Mouse (Mus musculus): ENCODE data around the gene Sarnp. TPM values are rescaled to one million over a fixed set of nuclear protein-coding genes. Genes with fewer than 3 reads are reported as not detected.

The Sarnp gene
- polyA plus RNA-seq (2014; fragmentation: Illumina TruSeq; extraction: RNeasy Lipid Tissue Mini Kit (QIAGEN cat#74804); ENCODE audit: low read depth, low replicate concordance) = 220 TPM

GRCm38 (mm10) chr10:128817033-128817432 lies at the start of gene Sarnp:
Sarnp (plus strand) TSS chr10:128817333.

GRCm38 (mm10) chr10:128790398-128791124 lies 26.6 kb upstream of the Sarnp start, which contains the start of gene Mmp19:
Mmp19 (plus strand) TSS chr10:128790910.

GRCm38 (mm10) chr10:128803771-128804270 lies 13.3 kb upstream of the Sarnp start, which contains the start of gene Dnajc14:
Dnajc14 (plus strand) TSS chr10:128804062.

GRCm38 (mm10) chr10:128804271-128805091 lies 12.7 kb upstream of the Sarnp start, which contains the start of gene Tmem198b:
Tmem198b (minus strand) TSS chr10:128804370.

GRCm38 (mm10) chr10:128821358-128822056 lies 4.4 kb downstream of the Sarnp start, which contains the start of gene Ormdl2:
Ormdl2 (minus strand) TSS chr10:128821645.

GRCm38 (mm10) chr10:128891296-128892094 lies 74.4 kb downstream of the Sarnp start, which contains the start of gene Gdf11:
Gdf11 (minus strand) TSS chr10:128891718.

GRCm38 (mm10) chr10:128900698-128901097 lies 83.6 kb downstream of the Sarnp start, which contains the start of gene Cd63:
Cd63 (plus strand) TSS chr10:128900989.

GRCm38 (mm10) chr10:128922822-128923012 lies 105.6 kb downstream of the Sarnp start, which contains the start of gene Rdh5:
Rdh5 (minus strand) TSS chr10:128922888.

GRCm38 (mm10) chr10:128923935-128924334 lies 106.8 kb downstream of the Sarnp start, which contains the start of gene Bloc1s1:
Bloc1s1 (minus strand) TSS chr10:128924035.

Other genes starting within 250 kb of the Sarnp start
- 0.55 TPM for gene Erbb3, start 227.7 kb upstream of the Sarnp start, polyA plus RNA-seq (2014; fragmentation: Illumina TruSeq; extraction: RNeasy Lipid Tissue Mini Kit (QIAGEN cat#74804); ENCODE audit: low read depth, low replicate concordance)
- gene Rps26, start 190.6 kb upstream of the Sarnp start, polyA plus RNA-seq (2014; fragmentation: Illumina TruSeq; extraction: RNeasy Lipid Tissue Mini Kit (QIAGEN cat#74804); ENCODE audit: low read depth, low replicate concordance) = 5.4 TPM
- gene Ikzf4, start 171.3 kb upstream of the Sarnp start, polyA plus RNA-seq (2014; fragmentation: Illumina TruSeq; extraction: RNeasy Lipid Tissue Mini Kit (QIAGEN cat#74804); ENCODE audit: low read depth, low replicate concordance) = 0.34 TPM
- 3.7 TPM for gene Suox, start 143.3 kb upstream of the Sarnp start, polyA plus RNA-seq (2014; fragmentation: Illumina TruSeq; extraction: RNeasy Lipid Tissue Mini Kit (QIAGEN cat#74804); ENCODE audit: low read depth, low replicate concordance)
- gene Rab5b, start 121.1 kb upstream of the Sarnp start, polyA plus RNA-seq (2014; fragmentation: Illumina TruSeq; extraction: RNeasy Lipid Tissue Mini Kit (QIAGEN cat#74804); ENCODE audit: low read depth, low replicate concordance) = 36.2 TPM
- gene Pmel, start 113.1 kb upstream of the Sarnp start, polyA plus RNA-seq (2014; fragmentation: Illumina TruSeq; extraction: RNeasy Lipid Tissue Mini Kit (QIAGEN cat#74804); ENCODE audit: low read depth, low replicate concordance) = 1.1 TPM
- gene Cdk2, start 112.3 kb upstream of the Sarnp start, polyA plus RNA-seq (2014; fragmentation: Illumina TruSeq; extraction: RNeasy Lipid Tissue Mini Kit (QIAGEN cat#74804); ENCODE audit: low read depth, low replicate concordance) = 48.1 TPM
- gene Dgka, start 72.5 kb upstream of the Sarnp start, polyA plus RNA-seq (2014; fragmentation: Illumina TruSeq; extraction: RNeasy Lipid Tissue Mini Kit (QIAGEN cat#74804); ENCODE audit: low read depth, low replicate concordance) = 70.4 TPM
- 2.4 TPM for gene Pym1, start 69.4 kb upstream of the Sarnp start, polyA plus RNA-seq (2014; fragmentation: Illumina TruSeq; extraction: RNeasy Lipid Tissue Mini Kit (QIAGEN cat#74804); ENCODE audit: low read depth, low replicate concordance)
- gene Mmp19, start 26.4 kb upstream of the Sarnp start, polyA plus RNA-seq (2014; fragmentation: Illumina TruSeq; extraction: RNeasy Lipid Tissue Mini Kit (QIAGEN cat#74804); ENCODE audit: low read depth, low replicate concordance) = 1.0 TPM
- gene Dnajc14, start 13.3 kb upstream of the Sarnp start, polyA plus RNA-seq (2014; fragmentation: Illumina TruSeq; extraction: RNeasy Lipid Tissue Mini Kit (QIAGEN cat#74804); ENCODE audit: low read depth, low replicate concordance) = 12.3 TPM
- gene Tmem198b, start 13.0 kb upstream of the Sarnp start, polyA plus RNA-seq (2014; fragmentation: Illumina TruSeq; extraction: RNeasy Lipid Tissue Mini Kit (QIAGEN cat#74804); ENCODE audit: low read depth, low replicate concordance) = 2.5 TPM
- gene Ormdl2, start 4.3 kb downstream of the Sarnp start, polyA plus RNA-seq (2014; fragmentation: Illumina TruSeq; extraction: RNeasy Lipid Tissue Mini Kit (QIAGEN cat#74804); ENCODE audit: low read depth, low replicate concordance) = 89.0 TPM
- gene Gdf11, start 74.4 kb downstream of the Sarnp start, polyA plus RNA-seq (2014; fragmentation: Illumina TruSeq; extraction: RNeasy Lipid Tissue Mini Kit (QIAGEN cat#74804); ENCODE audit: low read depth, low replicate concordance) = 1.2 TPM
- 53.4 TPM for gene Cd63, start 83.7 kb downstream of the Sarnp start, polyA plus RNA-seq (2014; fragmentation: Illumina TruSeq; extraction: RNeasy Lipid Tissue Mini Kit (QIAGEN cat#74804); ENCODE audit: low read depth, low replicate concordance)
- gene Rdh5, start 105.6 kb downstream of the Sarnp start, polyA plus RNA-seq (2014; fragmentation: Illumina TruSeq; extraction: RNeasy Lipid Tissue Mini Kit (QIAGEN cat#74804); ENCODE audit: low read depth, low replicate concordance) = 3.0 TPM
- 5.1 TPM for gene Bloc1s1, start 106.7 kb downstream of the Sarnp start, polyA plus RNA-seq (2014; fragmentation: Illumina TruSeq; extraction: RNeasy Lipid Tissue Mini Kit (QIAGEN cat#74804); ENCODE audit: low read depth, low replicate concordance)
- gene Itga7, start 116.5 kb downstream of the Sarnp start, polyA plus RNA-seq (2014; fragmentation: Illumina TruSeq; extraction: RNeasy Lipid Tissue Mini Kit (QIAGEN cat#74804); ENCODE audit: low read depth, low replicate concordance) = 1.0 TPM
- 0.22 TPM for gene Mettl7b, start 143.7 kb downstream of the Sarnp start, polyA plus RNA-seq (2014; fragmentation: Illumina TruSeq; extraction: RNeasy Lipid Tissue Mini Kit (QIAGEN cat#74804); ENCODE audit: low read depth, low replicate concordance)
- gene Olfr9, start 172.1 kb downstream of the Sarnp start, polyA plus RNA-seq (2014; fragmentation: Illumina TruSeq; extraction: RNeasy Lipid Tissue Mini Kit (QIAGEN cat#74804); ENCODE audit: low read depth, low replicate concordance) = not detected
- gene Olfr763, start 193.5 kb downstream of the Sarnp start, polyA plus RNA-seq (2014; fragmentation: Illumina TruSeq; extraction: RNeasy Lipid Tissue Mini Kit (QIAGEN cat#74804); ENCODE audit: low read depth, low replicate concordance) = not detected
- not detected for gene Olfr764-ps1, start 222.6 kb downstream of the Sarnp start, polyA plus RNA-seq (2014; fragmentation: Illumina TruSeq; extraction: RNeasy Lipid Tissue Mini Kit (QIAGEN cat#74804); ENCODE audit: low read depth, low replicate concordance)
- gene Olfr765, start 232.7 kb downstream of the Sarnp start, polyA plus RNA-seq (2014; fragmentation: Illumina TruSeq; extraction: RNeasy Lipid Tissue Mini Kit (QIAGEN cat#74804); ENCODE audit: low read depth, low replicate concordance) = not detected

Data from testis, adult 10 weeks (tissue).